Mouse (Mus musculus) megakaryocyte, embryonic 14.5 days (primary cell): ENCODE data around the gene Gmfb. TPM values are rescaled to one million over a fixed set of nuclear protein-coding genes. Genes with fewer than 3 reads are reported as not detected.
"Not testable (repeated sequence)": the region's sequence is repeated elsewhere in the genome, so short reads cannot be mapped to it uniquely, and the experiment has no call there.

Experiments
- H3K27me3 ChIP-seq: replicated peaks from 2 replicates; pipeline ENCODE3; 2012; ENCODE audit warnings: inconsistent platforms
- H3K36me3 ChIP-seq: replicated peaks from 2 replicates; pipeline ENCODE3; 2012; ENCODE audit warnings: low read length, inconsistent platforms, mixed read lengths
- H3K4me1 ChIP-seq: 2 replicates; pipeline ENCODE4 v1.6.1; 2012; ENCODE audit warnings: inconsistent platforms
- H3K4me3 ChIP-seq: replicated peaks from 2 replicates; pipeline ENCODE3; 2012; ENCODE audit warnings: moderate library complexity, mild to moderate bottlenecking, inconsistent platforms
- H3K9me3 ChIP-seq: 2 replicates; pipeline ENCODE4 v1.6.1; 2012; ENCODE audit warnings: inconsistent platforms
- FLI1 ChIP-seq: IDR thresholded peaks from 2 replicates; pipeline ENCODE4 v1.6.1; 2012; ENCODE audit warnings: low read length, inconsistent platforms, mixed read lengths
- GATA1 ChIP-seq: IDR thresholded peaks from 3 replicates; pipeline ENCODE4 v1.6.1; 2012; ENCODE audit warnings: mixed read lengths, low read length, inconsistent platforms, borderline replicate concordance
- polyA plus RNA-seq: library from polyadenylated mRNA; stranded (reverse); fragments of >175 nt; gene quantifications from 2 replicates; pipeline ENCODE4 v1.2.3, GENCODE M21; 2012; ENCODE audit warnings: low replicate concordance; ENCODE audit not compliant: insufficient read depth

Gene Gmfb
- polyA plus RNA-seq, 1 experiment: 0.55 TPM

DNA sequence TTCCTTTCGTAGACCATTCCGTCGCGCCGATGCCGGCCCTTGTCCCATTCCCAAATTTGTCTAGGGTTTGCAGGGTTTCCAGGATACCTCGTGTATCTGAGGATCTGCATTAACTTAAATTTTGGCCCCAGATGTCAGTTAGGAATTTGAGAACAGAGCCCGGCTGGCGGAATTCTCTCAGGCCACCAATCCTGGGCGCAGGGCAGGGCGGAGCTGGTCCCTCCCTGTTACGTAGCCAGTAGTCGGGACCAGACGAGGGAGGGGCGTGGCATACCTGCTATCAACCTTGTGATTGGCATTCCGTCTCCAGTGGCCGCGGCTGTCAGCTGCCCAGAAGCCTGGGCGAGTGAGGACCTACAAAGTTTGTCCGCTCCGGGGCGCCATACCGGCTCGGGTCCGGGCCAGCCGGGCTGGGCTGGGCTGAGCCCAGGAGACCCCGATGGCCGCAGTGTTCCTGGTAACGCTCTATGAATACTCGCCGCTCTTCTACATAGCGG is 9.8 kb upstream of the Gmfb start, which contains the start of gene Cgrrf1:
Cgrrf1 (plus strand) TSS at position 289 of the 497 bp plus-strand sequence.
- no peaks in the 10 kb centered on the region for H3K27me3 ChIP-seq
- H3K36me3 ChIP-seq: peaks cover 8% of the 10 kb centered on the region
- H3K9me3 ChIP-seq: no peaks in the 10 kb centered on the region
- no peak for TF ChIP-seq FLI1
- peaks cover 23% of the 10 kb centered on the region for H3K4me1 ChIP-seq
- H3K4me3 ChIP-seq: peak within 1 kb of the TSS; percentile 98

DNA sequence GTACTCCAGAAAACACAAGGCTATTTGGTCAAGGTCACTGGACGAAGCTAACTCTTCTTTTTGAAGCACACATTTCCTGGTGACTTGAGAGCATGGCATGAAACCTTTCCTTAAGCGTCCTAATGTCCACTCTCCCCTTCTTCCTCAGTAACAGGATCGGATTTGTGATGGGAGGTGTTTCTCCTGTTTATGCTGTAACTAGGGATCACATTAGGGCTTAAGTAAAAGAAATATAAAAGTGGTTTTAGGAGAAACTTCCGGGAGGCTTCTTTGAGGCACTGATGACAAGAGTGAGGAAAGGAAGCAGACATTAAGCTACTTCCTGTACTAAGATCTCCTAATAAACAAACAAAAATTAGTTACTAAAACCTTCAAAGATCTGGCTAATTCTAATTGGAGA is 9.3 kb upstream of the Gmfb start:
- Histone ChIP-seq H3K4me1 (peaks cover 23% of the 10 kb centered on the region), H3K36me3 (peaks cover 8% of the 10 kb centered on the region), H3K27me3 (no peaks in the 10 kb centered on the region), H3K4me3 (peak overlapping the region; percentile 98), H3K9me3 (no peaks in the 10 kb centered on the region)
- TF ChIP-seq FLI1 (no peak), GATA1 (no peak)

DNA sequence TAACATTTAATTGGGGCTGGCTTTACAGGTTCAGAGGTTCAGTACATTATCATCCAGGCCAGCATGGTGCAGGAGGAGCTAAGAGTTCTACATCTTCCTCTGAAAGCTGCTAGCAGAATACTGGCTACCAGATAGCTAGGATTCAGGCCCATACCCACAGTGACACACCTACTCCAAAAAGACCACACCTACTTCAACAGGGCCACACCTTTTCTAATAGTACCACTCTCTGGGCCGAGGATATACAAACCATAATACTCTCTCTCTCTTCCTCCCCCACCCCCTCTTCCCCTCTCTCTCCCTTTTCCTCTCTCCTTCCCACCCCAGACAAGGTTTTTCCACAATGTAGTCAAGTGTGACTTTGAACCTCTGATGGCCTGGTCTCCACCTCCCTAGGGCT is 5.4 kb upstream of the Gmfb start:
- Histone ChIP-seq H3K36me3 (peaks cover 8% of the 10 kb centered on the region), H3K27me3 (no peaks in the 10 kb centered on the region), H3K4me1 (peaks cover 8% of the 10 kb centered on the region), H3K4me3 (no peak overlapping the region), H3K9me3 (peaks cover 6% of the 10 kb centered on the region)
- no peak for TF ChIP-seq FLI1
- TF ChIP-seq GATA1: no peak

DNA sequence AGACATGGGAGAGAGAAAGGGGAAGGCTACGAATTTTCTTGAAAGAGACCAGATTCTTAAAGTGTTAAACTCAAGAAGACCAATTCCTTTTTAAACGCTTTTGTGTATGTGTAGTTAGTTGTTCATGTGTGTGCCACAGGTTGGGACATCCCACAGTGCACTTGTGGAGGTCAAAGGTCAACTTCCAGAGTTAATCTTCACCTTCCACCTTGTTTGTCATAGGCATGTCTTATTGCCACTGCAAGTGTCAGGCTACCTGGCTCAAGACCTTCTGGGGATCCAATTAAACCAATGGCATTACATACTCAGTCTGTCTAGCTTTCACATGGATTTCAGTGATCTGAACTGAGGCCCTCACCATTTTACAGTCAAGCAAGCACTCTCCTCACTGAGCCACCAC is 2.0 kb upstream of the Gmfb start:
- peaks cover 6% of the 10 kb centered on the region for H3K9me3 ChIP-seq
- no peak overlapping the region for H3K4me3 ChIP-seq
- H3K36me3 ChIP-seq: no peaks in the 10 kb centered on the region
- no peaks in the 10 kb centered on the region for H3K27me3 ChIP-seq
- TF ChIP-seq FLI1 (no peak), GATA1 (no peak)
- H3K4me1 ChIP-seq: peaks cover 29% of the 10 kb centered on the region

DNA sequence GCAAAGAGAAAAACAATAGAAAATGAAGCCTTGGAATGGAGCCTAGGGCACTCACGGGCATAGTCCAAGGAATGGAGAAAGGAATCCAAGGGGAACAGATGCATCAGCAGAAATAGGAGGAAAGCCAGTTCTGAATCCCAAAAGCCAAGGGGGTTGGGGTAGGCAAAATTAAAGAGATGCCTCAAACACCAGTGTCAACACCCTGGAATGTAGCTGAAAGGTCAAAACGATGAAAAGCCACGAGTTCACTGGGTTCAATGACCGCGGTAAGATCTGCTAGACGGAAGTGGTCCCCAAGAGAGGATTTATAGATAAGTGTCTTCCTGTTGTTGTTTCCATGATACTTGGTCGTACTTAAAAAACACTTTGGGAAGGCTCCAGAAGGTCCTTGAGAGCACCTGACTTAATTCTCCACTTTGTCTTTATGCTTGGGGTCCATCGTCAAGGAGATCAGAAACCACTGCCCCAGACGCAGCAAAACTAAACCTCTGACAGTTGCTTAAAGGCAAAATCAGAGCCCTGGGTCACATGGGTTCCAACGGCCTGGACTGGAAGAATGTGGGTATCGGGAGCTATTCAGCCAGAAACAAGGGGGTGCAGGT is 670 bp downstream of the Gmfb start:
- Histone ChIP-seq H3K4me3 (peak overlapping the region; percentile 96), H3K36me3 (peaks cover 10% of the 10 kb centered on the region), H3K27me3 (no peaks in the 10 kb centered on the region), H3K4me1 (peaks cover 46% of the 10 kb centered on the region), H3K9me3 (peaks cover 6% of the 10 kb centered on the region)
- TF ChIP-seq FLI1: no peak
- no peak for TF ChIP-seq GATA1

DNA sequence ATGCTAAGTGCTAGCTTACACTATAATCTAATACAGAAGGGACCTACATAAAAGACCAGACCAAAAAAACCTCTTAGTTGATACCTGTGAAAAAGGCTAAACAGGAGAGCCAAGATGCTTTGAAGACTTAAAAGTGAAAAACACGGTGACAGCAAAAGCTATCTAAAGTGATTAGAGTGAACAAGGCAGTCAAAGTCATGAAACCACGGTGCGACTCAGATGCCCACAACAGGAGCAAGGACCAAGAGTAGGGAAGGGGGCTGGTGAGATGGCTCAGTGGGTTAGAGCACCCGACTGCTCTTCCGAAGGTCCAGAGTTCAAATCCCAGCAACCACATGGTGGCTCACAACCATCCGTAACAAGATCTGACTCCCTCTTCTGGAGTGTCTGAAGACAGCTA is 2.1 kb downstream of the Gmfb start:
- H3K9me3 ChIP-seq, H3K27me3 ChIP-seq, H3K4me3 ChIP-seq: not testable (repeated sequence)
- Histone ChIP-seq H3K36me3 (peaks cover 22% of the 10 kb centered on the region), H3K4me1 (peaks cover 54% of the 10 kb centered on the region)

DNA sequence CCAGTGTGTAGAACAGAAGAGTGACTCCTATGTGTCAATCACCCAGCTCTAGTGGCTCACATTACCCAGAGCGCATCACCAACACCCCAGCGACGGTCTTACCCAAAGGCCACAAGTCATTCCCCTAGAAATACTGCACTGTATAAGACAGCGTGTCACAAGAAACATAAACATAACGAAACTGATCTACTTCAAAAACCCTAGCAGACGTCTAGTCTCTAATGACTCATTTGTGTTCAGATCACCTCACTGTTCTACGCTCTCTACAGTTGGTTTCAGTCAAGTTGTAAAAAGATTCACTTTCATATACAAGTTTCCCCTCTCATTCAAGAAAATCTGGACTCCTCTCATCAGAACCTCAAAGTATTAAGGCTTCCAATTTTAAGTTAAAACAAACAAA is 3.3 kb downstream of the Gmfb start:
- H3K4me1 ChIP-seq: peaks cover 54% of the 10 kb centered on the region
- peaks cover 33% of the 10 kb centered on the region for H3K36me3 ChIP-seq
- no peaks in the 10 kb centered on the region for H3K27me3 ChIP-seq
- no peaks in the 10 kb centered on the region for H3K9me3 ChIP-seq
- H3K4me3 ChIP-seq: no peak overlapping the region
- TF ChIP-seq FLI1 (no peak), GATA1 (no peak)

DNA sequence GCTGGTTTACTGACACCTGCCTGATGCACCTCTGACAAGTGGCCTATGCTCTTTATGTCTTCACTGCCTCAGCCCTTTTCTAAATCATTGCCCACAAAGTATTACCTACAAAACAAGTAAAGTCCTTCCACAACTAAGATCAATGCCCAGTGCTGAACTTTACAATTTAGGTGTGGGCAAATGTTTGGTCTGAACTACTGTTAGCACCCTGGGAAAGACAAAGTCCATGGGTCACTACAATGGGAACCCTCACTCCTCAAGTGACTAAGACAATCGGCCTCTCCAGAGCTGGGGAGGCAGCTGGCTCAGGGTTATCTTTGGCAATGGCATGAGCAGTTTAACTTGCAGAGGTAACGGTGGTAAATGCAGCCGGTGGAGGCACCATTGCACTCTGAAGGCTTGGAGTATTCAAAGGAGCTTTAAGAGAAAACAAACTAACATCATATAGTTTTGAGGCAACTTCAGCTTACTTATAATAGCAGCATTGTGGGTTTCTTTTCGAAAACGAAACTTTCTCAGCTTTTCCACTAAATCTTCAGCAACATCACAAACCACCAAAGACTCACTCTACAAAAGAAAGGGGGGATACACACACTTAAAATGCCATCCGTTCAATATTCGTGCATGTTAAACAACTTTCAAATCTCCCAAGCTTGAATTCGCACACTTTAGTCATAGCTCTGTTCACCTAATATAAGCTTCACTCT is 5.0 kb downstream of the Gmfb start:
- Histone ChIP-seq H3K4me3 (no peak overlapping the region), H3K36me3 (peaks cover 48% of the 10 kb centered on the region), H3K4me1 (peaks cover 50% of the 10 kb centered on the region), H3K9me3 (no peaks in the 10 kb centered on the region), H3K27me3 (no peaks in the 10 kb centered on the region)
- TF ChIP-seq FLI1 (no peak), GATA1 (no peak)

DNA sequence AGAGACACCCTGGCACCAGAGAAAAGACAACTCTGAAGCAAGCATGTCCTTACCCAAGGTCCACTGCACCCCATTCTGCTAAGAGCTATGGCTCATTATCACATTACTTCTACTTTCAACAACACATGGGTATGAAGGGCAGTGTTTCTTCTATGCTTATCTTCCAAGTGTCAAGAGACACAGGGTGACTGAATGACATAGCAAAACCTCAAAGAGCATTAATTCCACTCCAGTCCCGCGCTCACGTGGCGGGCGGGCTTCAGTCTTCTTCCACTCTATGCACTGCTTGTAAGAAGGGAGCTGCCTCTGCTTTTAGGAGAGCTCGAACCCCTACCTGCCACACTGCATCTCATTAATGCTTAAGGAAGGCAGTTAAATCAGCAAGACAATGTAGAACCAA is 6.4 kb downstream of the Gmfb start:
- Histone ChIP-seq H3K9me3 (no peaks in the 10 kb centered on the region), H3K4me3 (peak overlapping the region; percentile 6), H3K27me3 (no peaks in the 10 kb centered on the region), H3K36me3 (peaks cover 61% of the 10 kb centered on the region), H3K4me1 (peaks cover 42% of the 10 kb centered on the region)
- TF ChIP-seq FLI1 (no peak), GATA1 (no peak)

DNA sequence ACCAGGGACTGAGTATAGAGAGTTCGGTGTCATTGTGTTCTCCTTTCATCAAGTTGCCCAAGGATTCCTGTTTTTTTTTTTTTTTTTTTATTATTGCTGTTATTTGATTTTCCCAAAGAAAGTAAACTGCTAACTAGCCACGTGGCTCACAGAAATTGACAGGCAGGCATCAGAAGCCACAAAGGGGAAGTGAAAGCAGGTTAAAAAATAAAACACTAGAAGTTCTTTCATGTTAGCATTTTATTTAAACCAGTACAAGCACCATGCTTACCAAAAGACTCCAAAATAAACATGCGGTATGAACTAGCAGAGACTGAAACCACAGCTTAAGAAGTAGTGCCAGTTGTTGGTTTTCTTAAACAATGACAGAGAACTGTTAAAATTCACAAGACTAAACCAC is 14.1 kb downstream of the Gmfb start:
- H3K4me1 ChIP-seq: peaks cover 22% of the 10 kb centered on the region
- H3K36me3 ChIP-seq: peaks cover 77% of the 10 kb centered on the region
- no peak for TF ChIP-seq FLI1
- TF ChIP-seq GATA1: no peak
- no peaks in the 10 kb centered on the region for H3K27me3 ChIP-seq
- H3K9me3 ChIP-seq: no peaks in the 10 kb centered on the region
- no peak overlapping the region for H3K4me3 ChIP-seq
